Mouse (Mus musculus): Measurements from ENCODE around the gene Mesp1. TPM values are rescaled to one million over a fixed set of nuclear protein-coding genes. Genes with fewer than 3 reads are reported as not detected.
A peak's percentile ranks its signal among the peaks of the same experiment; 100 is the strongest.

Gene Mesp1
- total and polyA plus RNA-seq, 2 experiments from 2014 or later, result not detected

- ATAC-seq (ENCODE audit: insufficient read depth, low read depth) (no peak), DNase-seq (ENCODE audit: low spot score) (no peak)
- H3K4me3 ChIP-seq (ENCODE audit: low read depth, low read length), result no peak overlapping the region
- H3K9me3 ChIP-seq (replicated peaks; ENCODE audit: control insufficient read depth, low read length), result no peaks in the 10 kb centered on the region
- H3K27ac ChIP-seq (ENCODE audit: low read depth), result no peak overlapping the region
- WGBS, result 69% methylated on average over 5 of the region's 5 CpGs
- no peak overlapping the region for H3K9ac ChIP-seq (replicated peaks; ENCODE audit: low read depth, low read length)
- H3K4me1 ChIP-seq (ENCODE audit: control insufficient read depth, insufficient read depth), result peaks cover 12% of the 10 kb centered on the region; the same call in 1 of the 2 replicates
- no peak for TF ChIP-seq CTCF (IDR thresholded peaks at IDR 0.05; ENCODE audit: low read depth)
- TF ChIP-seq EP300 (IDR thresholded peaks at IDR 0.05; ENCODE audit: low read depth), result no peak
- no peaks in the 10 kb centered on the region for H3K27me3 ChIP-seq (ENCODE audit: control insufficient read depth, insufficient read depth, low read length)
- H3K4me2 ChIP-seq (ENCODE audit: low read depth, low read length), result no peak overlapping the region
- H3K36me3 ChIP-seq (replicated peaks; ENCODE audit: control insufficient read depth, insufficient read depth, low read length), result no peaks in the 10 kb centered on the region
Observed at GRCm38 (mm10) chr7:79744585-79744984, 49.0 kb downstream of the Mesp1 start.

- TF ChIP-seq EP300 (IDR thresholded peaks at IDR 0.05; ENCODE audit: low read depth), result no peak
- Histone ChIP-seq H3K4me3 (ENCODE audit: low read depth, low read length) (no peak overlapping the region), H3K9me3 (replicated peaks; ENCODE audit: control insufficient read depth, low read length) (no peaks in the 10 kb centered on the region), H3K27ac (ENCODE audit: low read depth) (no peak overlapping the region), H3K4me1 (ENCODE audit: control insufficient read depth, insufficient read depth) (peaks cover 12% of the 10 kb centered on the region; the same call in 1 of the 2 replicates), H3K36me3 (replicated peaks; ENCODE audit: control insufficient read depth, insufficient read depth, low read length) (no peaks in the 10 kb centered on the region), H3K4me2 (ENCODE audit: low read depth, low read length) (no peak overlapping the region), H3K9ac (replicated peaks; ENCODE audit: low read depth, low read length) (no peak overlapping the region), H3K27me3 (ENCODE audit: control insufficient read depth, insufficient read depth, low read length) (no peaks in the 10 kb centered on the region)
- DNase-seq (ENCODE audit: low spot score) (no peak), ATAC-seq (ENCODE audit: insufficient read depth, low read depth) (no peak)
- WGBS, result 86% methylated on average over 9 of the region's 9 CpGs
Observed at GRCm38 (mm10) chr7:79744051-79744450, 49.5 kb downstream of the Mesp1 start.

DNA sequence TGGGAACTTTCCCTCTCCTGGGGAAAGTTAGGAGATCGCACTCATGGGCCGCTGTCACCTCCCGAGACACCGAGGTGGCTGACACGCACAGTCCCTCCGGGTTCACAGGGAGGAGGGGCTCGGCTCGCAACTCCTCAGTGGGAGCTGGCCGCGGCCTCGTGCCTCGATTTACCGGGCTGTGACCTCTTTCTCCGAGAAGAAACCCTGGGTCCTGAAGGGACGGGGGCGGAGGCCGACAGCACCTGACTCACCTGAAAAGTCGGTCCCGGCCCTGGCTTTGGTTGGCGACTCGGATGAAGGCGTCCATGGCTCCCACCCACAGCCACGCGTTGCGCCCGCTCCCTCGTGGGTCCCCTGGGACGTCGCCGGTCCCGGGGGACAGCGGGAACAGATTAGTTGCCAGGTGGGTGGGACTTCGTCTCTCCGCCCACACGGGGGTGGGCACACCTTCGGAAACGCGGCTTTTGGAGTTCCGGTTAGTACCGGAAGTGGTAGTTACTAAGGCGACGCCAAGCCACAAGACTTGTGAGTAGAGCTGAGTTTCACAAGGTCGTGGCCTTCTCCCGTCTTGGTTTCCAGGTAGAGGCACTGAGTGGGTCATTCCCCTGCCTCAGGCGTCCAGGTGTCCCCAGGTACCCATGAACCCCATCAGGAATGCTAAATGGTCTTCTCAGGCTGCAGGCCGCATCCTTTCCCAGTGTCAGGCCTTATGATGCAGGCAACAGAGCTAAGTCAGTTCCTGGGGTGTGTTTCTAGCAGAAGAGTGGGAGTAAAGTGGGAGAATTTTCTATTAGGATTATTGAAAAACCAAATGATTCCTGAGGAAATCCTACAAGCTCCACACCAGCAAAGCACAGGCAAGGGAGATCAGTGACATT, 50.7 kb downstream of the Mesp1 start, which contains the start of the genes Pex11a and Wdr93:
Gene Pex11a (minus strand): TSS at position 473 of the 878 bp plus-strand sequence.
Gene Wdr93 (plus strand): TSS at position 505 of the 878 bp plus-strand sequence.
- peak within 1 kb of the TSS; percentile 61 for H3K9ac ChIP-seq (replicated peaks; ENCODE audit: low read depth, low read length)
- TF ChIP-seq EP300 (IDR thresholded peaks at IDR 0.05; ENCODE audit: low read depth) (no peak), CTCF (IDR thresholded peaks at IDR 0.05; ENCODE audit: low read depth) (no peak)
- peaks cover 12% of the 10 kb centered on the region; the same call in 1 of the 2 replicates for H3K4me1 ChIP-seq (ENCODE audit: control insufficient read depth, insufficient read depth)
- DNase-seq (ENCODE audit: low spot score), result peak; percentile 85
- no peak within 1 kb of the TSS for H3K27ac ChIP-seq (ENCODE audit: low read depth)
- peak within 1 kb of the TSS; percentile 94 for H3K4me2 ChIP-seq (ENCODE audit: low read depth, low read length)
- 3% methylated on average over 46 of the region's 46 CpGs for WGBS
- H3K27me3 ChIP-seq (ENCODE audit: control insufficient read depth, insufficient read depth, low read length), result no peaks in the 10 kb centered on the region
- no peaks in the 10 kb centered on the region for H3K9me3 ChIP-seq (replicated peaks; ENCODE audit: control insufficient read depth, low read length)
- peak within 1 kb of the TSS; percentile 73 for H3K4me3 ChIP-seq (ENCODE audit: low read depth, low read length)
- no peaks in the 10 kb centered on the region for H3K36me3 ChIP-seq (replicated peaks; ENCODE audit: control insufficient read depth, insufficient read depth, low read length)
- ATAC-seq (ENCODE audit: insufficient read depth, low read depth), result peak; percentile 95

GRCm38 (mm10) chr7:79742277-79742658, 51.3 kb downstream of the Mesp1 start:
- H3K4me3 ChIP-seq (ENCODE audit: low read depth, low read length), result peak overlapping the region; percentile 73
- H3K4me2 ChIP-seq (ENCODE audit: low read depth, low read length), result peak overlapping the region; percentile 94
- WGBS, result 21% methylated on average over 11 of the region's 11 CpGs
- H3K4me1 ChIP-seq (ENCODE audit: control insufficient read depth, insufficient read depth), result peaks cover 12% of the 10 kb centered on the region; the same call in 1 of the 2 replicates
- DNase-seq (ENCODE audit: low spot score), result no peak
- no peak overlapping the region for H3K27ac ChIP-seq (ENCODE audit: low read depth)
- TF ChIP-seq CTCF (IDR thresholded peaks at IDR 0.05; ENCODE audit: low read depth) (no peak), EP300 (IDR thresholded peaks at IDR 0.05; ENCODE audit: low read depth) (no peak)
- H3K9me3 ChIP-seq (replicated peaks; ENCODE audit: control insufficient read depth, low read length), result no peaks in the 10 kb centered on the region
- no peaks in the 10 kb centered on the region for H3K27me3 ChIP-seq (ENCODE audit: control insufficient read depth, insufficient read depth, low read length)
- H3K36me3 ChIP-seq (replicated peaks; ENCODE audit: control insufficient read depth, insufficient read depth, low read length), result no peaks in the 10 kb centered on the region
- ATAC-seq (ENCODE audit: insufficient read depth, low read depth), result no peak
- H3K9ac ChIP-seq (replicated peaks; ENCODE audit: low read depth, low read length), result peak overlapping the region; percentile 61

Other genes with a start within 250 kb of the Mesp1 start
- 0.04 and 0.19 TPM in 2 replicates for gene Rhcg, start 176.1 kb downstream of the Mesp1 start, total RNA-seq (2014; rRNA removed; ENCODE audit: low replicate concordance)
- 0.40 and 0.44 TPM in 2 replicates for gene Rhcg, start 176.1 kb downstream of the Mesp1 start, polyA plus RNA-seq (2015; fragmentation: Nextera tagmentation; extraction: Ambion mirVana)
- 2.2 and 4.2 TPM in 2 replicates for gene Ticrr, start 133.6 kb downstream of the Mesp1 start, total RNA-seq (2014; rRNA removed; ENCODE audit: low replicate concordance)
- gene Ticrr, start 133.6 kb downstream of the Mesp1 start, polyA plus RNA-seq (2015; fragmentation: Nextera tagmentation; extraction: Ambion mirVana), result 0.74 and 1.2 TPM in 2 replicates
- 1.7 and 2.0 TPM in 2 replicates for gene Kif7, start 78.1 kb downstream of the Mesp1 start, total RNA-seq (2014; rRNA removed; ENCODE audit: low replicate concordance)
- 0.92 and 0.93 TPM in 2 replicates for gene Kif7, start 78.1 kb downstream of the Mesp1 start, polyA plus RNA-seq (2015; fragmentation: Nextera tagmentation; extraction: Ambion mirVana)
- not detected in 2 replicates for gene Plin1, start 60.9 kb downstream of the Mesp1 start, total RNA-seq (2014; rRNA removed; ENCODE audit: low replicate concordance)
- gene Plin1, start 60.9 kb downstream of the Mesp1 start, polyA plus RNA-seq (2015; fragmentation: Nextera tagmentation; extraction: Ambion mirVana), result 0.11 and 0.41 TPM in 2 replicates
- gene Pex11a, start 50.7 kb downstream of the Mesp1 start, total RNA-seq (2014; rRNA removed; ENCODE audit: low replicate concordance), result 0.04 and 3.4 TPM in 2 replicates
- 9.4 and 11.6 TPM in 2 replicates for gene Pex11a, start 50.7 kb downstream of the Mesp1 start, polyA plus RNA-seq (2015; fragmentation: Nextera tagmentation; extraction: Ambion mirVana)
- gene Wdr93, start 50.6 kb downstream of the Mesp1 start, total RNA-seq (2014; rRNA removed; ENCODE audit: low replicate concordance), result not detected in 2 replicates
- 0.05 TPM in 1 of 2 replicates, not detected in the other for gene Wdr93, start 50.6 kb downstream of the Mesp1 start, polyA plus RNA-seq (2015; fragmentation: Nextera tagmentation; extraction: Ambion mirVana)
- gene Mesp2, start 16.9 kb upstream of the Mesp1 start, total RNA-seq (2014; rRNA removed; ENCODE audit: low replicate concordance), result not detected in 2 replicates
- 0.10 and 0.11 TPM in 2 replicates for gene Mesp2, start 16.9 kb upstream of the Mesp1 start, polyA plus RNA-seq (2015; fragmentation: Nextera tagmentation; extraction: Ambion mirVana)
- 13.4 and 15.6 TPM in 2 replicates for gene Anpep, start 67.3 kb upstream of the Mesp1 start, total RNA-seq (2014; rRNA removed; ENCODE audit: low replicate concordance)
- 6.9 and 8.3 TPM in 2 replicates for gene Anpep, start 67.3 kb upstream of the Mesp1 start, polyA plus RNA-seq (2015; fragmentation: Nextera tagmentation; extraction: Ambion mirVana)
- gene Ap3s2, start 126.9 kb upstream of the Mesp1 start, total RNA-seq (2014; rRNA removed; ENCODE audit: low replicate concordance), result 9.8 and 11.9 TPM in 2 replicates
- gene Ap3s2, start 126.9 kb upstream of the Mesp1 start, polyA plus RNA-seq (2015; fragmentation: Nextera tagmentation; extraction: Ambion mirVana), result 20.5 and 21.5 TPM in 2 replicates
- 39.0 and 54.3 TPM in 2 replicates for gene Arpin, start 141.6 kb upstream of the Mesp1 start, total RNA-seq (2014; rRNA removed; ENCODE audit: low replicate concordance)
- 19.6 and 21.7 TPM in 2 replicates for gene Arpin, start 141.6 kb upstream of the Mesp1 start, polyA plus RNA-seq (2015; fragmentation: Nextera tagmentation; extraction: Ambion mirVana)
- gene Zfp710, start 231.0 kb upstream of the Mesp1 start, total RNA-seq (2014; rRNA removed; ENCODE audit: low replicate concordance), result 25.5 and 29.7 TPM in 2 replicates
- gene Zfp710, start 231.0 kb upstream of the Mesp1 start, polyA plus RNA-seq (2015; fragmentation: Nextera tagmentation; extraction: Ambion mirVana), result 7.5 TPM in 2 replicates